Mouse (Mus musculus): ENCODE results near the gene Zfp146. TPM values are rescaled to one million over a fixed set of nuclear protein-coding genes. Genes with fewer than 3 reads are reported as not detected.
"Not testable (repeated sequence)": the region's sequence is repeated elsewhere in the genome, so short reads cannot be mapped to it uniquely, and the experiment has no call there.

Gene Zfp146
- 10 to 100 TPM; 27.8 to 30.9 TPM for total RNA-seq (2021)
- long read RNA-seq, experiment 1, partial matches to known transcripts: 0 of 2 reads
- long read RNA-seq, experiment 1, other reads (novel, unspliced or antisense): 0 of 2 reads
- long read RNA-seq, experiment 2, partial matches to known transcripts: 0 of 2 reads
- long read RNA-seq, experiment 2, other reads (novel, unspliced or antisense): 2 of 2 reads

DNA sequence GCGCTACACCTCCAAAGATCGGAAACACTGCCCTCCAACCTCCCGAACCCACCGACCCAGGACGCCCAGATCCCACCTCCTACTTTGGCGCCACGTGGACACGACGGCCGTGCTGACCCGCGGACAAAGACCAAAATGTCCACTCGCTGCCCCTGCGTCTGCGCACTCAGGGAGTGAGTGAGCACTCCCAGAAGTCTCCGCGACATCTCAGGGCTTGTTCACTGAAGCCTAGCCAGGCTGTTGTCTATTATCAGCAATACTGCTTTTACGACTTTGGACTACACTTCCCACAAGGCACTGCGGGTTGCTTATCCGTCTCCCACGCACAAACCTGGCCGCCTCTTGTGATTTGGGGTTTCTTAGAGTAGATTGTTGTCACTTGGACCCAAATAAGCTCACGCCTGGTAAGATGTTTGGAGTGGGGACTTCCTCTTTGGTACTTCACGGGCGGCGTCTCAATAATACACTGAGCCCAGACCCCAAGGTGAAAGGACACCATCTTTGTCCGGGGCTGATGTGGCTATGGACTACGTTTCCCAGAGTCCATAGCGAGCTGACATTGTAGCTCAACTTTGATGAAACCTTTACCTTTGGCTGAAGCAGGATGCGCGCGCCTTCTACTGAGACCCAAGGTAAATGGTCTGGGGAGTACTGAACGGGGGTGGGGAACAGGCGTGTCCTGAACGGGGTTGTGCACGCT is at the start of gene Zfp146:
TSS of gene Zfp146 (minus strand) at position 168 of the 700 bp plus-strand sequence.
- peak; percentile 97 to 98 for DNase-seq

GRCm38 (mm10) chr7:30217277-30217676 is 47.7 kb upstream of the Zfp146 start:
- no peak for DNase-seq

GRCm38 (mm10) chr7:30216723-30217151 is 47.2 kb upstream of the Zfp146 start:
- DNase-seq: peak; percentile 84 to 88

GRCm38 (mm10) chr7:30215875-30216274 is 46.3 kb upstream of the Zfp146 start:
- DNase-seq: no peak

DNA sequence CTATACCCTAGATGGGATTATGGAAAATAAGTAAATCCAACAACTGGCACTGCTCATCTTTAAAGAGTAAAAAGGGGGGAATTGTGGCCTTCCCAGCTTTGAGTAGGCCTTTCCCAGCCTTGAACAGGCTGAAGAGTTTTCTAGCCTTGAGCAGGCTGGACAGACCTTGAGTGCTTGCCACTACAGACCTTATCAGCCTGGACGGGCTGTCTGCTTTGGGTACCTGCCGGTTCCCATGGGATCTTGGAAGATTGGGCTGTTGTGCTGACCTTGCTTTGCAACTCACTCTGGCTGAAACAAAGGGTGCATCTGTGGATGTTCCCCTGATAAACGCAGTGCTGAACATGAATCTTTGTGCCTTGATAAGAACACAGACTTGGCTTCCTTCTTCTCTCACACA is 44.3 kb upstream of the Zfp146 start:
- DNase-seq: no peak

DNA sequence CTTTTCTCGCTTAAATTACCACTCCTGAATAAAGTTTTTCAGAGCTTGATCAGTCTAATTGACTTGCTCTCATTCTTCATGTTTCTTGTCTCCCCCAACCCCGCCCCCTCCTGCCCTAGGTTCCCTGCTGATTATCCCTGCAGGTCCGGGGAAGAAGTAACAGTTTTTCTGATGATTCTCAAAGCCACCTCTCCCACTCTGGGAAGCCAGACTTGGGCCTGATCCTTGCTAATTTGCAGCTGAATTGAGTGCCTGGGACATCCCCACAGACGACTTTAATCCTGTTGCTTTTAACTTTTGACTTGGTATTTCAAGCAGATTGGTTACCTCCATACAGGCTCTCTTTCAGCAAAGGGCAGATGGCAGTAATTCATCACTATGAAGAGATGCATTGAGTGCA is 41.5 kb upstream of the Zfp146 start:
- DNase-seq: no peak

DNA sequence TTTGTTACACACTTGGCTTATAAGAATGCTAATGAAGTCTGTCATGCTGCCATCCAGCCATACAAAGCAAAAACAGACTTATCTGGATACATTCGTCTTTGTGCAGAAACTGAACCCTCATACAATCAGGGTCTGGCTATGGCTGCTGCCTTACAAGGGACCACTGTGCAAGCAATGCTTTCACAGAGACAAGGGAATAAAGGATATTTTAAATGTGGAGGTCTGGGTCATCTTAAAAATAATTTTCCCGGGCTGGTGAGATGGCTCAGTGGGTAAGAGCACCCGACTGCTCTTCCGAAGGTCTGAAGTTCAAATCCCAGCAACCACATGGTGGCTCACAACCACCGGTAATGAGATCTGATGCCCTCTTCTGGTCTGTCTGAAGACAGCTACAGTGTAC is 36.8 kb upstream of the Zfp146 start:
- not testable (repeated sequence) for DNase-seq

GRCm38 (mm10) chr7:30205383-30205782 is 35.8 kb upstream of the Zfp146 start:
- peak; percentile 71 to 90 for DNase-seq

GRCm38 (mm10) chr7:30204380-30204779 is 34.8 kb upstream of the Zfp146 start:
- DNase-seq: no peak

GRCm38 (mm10) chr7:30202895-30203690 is 33.5 kb upstream of the Zfp146 start:
- peak; percentile 82 to 88 for DNase-seq

DNA sequence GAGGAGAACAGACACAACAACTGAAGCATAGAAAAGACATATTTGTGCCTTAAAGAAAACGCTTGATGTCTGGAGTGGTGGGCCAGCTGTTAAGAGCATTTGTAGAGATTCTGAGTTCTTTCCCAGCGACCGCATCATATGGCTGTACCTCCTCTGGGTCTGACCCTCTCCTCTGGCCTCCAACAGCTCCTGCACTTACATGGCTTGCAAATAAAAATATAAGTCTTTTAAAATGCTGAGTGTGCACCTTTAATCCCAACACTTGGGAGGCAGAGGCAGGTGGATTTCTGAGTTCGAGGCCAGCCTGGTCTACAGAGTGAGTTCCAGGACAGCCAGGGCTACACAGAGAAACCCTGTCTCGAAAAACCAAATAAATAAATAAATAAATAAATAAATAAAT is 31.1 kb upstream of the Zfp146 start:
- not testable (repeated sequence) for DNase-seq

DNA sequence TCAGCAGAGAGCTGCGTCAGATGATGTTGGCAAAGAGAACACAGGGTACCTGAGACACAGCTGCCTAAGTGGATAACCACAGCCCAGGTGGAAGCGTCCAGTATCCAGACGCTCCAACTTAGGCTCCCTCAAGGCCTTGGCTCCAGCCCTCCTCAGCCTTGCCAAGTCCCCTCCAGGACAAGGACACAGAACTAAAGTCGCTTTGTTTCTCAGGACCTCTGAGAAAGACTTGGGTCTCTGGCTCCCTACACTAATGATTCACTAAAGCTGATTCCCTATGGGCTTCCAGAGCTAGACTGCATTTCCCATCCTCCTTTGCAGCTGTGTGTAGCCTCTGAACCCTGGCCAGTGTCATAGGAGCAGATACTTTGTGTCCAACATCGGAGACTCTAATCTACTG is 30.6 kb upstream of the Zfp146 start:
- DNase-seq: peak in 1 of 2 experiments; percentile 22

GRCm38 (mm10) chr7:30199498-30200139 is 30.1 kb upstream of the Zfp146 start:
- DNase-seq: no peak

- DNase-seq: peak; percentile 75 to 80
Measured at GRCm38 (mm10) chr7:30198481-30198971, 29.0 kb upstream of the Zfp146 start, which contains the start of gene Capns1. Capns1 (minus strand) TSS chr7:30198811.

- no peak for DNase-seq
Measured at GRCm38 (mm10) chr7:30197592-30198129, 28.1 kb upstream of the Zfp146 start.

GRCm38 (mm10) chr7:30196171-30196570 is 26.6 kb upstream of the Zfp146 start:
- no peak for DNase-seq

DNA sequence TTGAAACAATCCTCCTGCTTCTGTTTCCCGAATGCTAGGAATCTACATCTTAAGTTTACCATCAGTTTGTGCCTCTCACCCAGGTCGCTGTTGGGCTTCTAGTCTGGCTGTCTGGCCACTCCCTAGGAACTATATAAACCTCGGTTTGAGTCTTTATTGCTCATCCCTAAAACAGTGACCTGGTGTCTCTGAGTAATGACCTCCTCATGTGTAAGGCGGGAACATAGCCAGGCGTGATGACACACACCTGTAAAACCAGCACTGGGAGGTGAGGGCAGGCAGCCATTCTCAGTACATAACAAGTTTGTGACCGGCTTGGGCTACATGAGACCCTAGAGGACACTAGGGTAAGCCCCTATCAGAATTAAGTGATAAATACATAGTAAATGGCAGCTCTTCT is 25.9 kb upstream of the Zfp146 start:
- no peak for DNase-seq

DNA sequence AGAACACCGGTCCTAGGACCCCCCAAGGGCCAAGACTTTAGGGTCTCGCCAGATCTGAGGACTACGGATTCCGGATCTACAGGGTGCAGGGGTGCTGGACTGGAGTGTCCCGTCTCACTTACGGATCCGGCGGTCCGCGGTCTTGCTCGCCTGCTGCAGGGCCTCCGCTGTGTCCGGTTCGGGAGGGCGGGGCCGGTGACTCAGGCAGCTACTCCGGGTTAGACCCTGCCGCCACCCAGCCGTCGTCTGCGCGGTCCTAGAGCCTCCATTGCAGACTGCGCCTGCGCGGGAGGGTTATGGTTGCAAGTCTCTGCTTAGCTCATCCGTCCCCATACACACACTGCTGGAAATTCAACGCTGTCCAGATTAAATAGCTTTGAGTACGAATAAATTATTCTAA is 25.3 kb upstream of the Zfp146 start:
- peak; percentile 97 to 98 for DNase-seq

GRCm38 (mm10) chr7:30194101-30194831 is 24.7 kb upstream of the Zfp146 start:
- DNase-seq: peak in 1 of 2 experiments; percentile 79

DNA sequence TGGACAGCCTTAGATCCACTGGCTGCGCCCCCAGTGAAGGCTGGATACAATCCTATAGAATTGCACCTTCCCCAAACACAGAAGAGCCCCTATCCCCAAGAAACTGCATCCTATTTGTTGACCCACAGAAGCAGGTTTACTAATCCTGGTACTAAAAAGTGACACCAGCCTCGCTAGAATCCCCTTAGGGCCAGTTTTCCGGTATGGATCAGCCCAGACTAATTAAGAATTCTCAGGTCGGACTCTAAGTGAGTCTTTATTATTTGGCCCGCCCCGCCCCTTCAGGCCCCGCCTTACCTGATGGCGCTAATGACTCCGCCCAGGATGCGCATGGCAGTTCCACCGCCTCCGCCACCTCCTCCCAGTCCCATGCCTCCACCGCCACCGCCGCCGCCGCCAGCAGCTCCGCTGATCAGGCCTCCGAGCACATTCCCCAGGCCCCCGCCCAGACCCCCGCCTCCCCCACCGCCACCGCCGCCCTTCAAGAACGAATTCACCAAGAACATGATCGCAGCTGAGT is 24.1 kb upstream of the Zfp146 start:
- DNase-seq: peak; percentile 88 to 90

- no peak for DNase-seq
Measured at GRCm38 (mm10) chr7:30193013-30193412, 23.5 kb upstream of the Zfp146 start.
